ENCODE assay signal across 21 mouse cellular contexts in the genomic region with DNA sequence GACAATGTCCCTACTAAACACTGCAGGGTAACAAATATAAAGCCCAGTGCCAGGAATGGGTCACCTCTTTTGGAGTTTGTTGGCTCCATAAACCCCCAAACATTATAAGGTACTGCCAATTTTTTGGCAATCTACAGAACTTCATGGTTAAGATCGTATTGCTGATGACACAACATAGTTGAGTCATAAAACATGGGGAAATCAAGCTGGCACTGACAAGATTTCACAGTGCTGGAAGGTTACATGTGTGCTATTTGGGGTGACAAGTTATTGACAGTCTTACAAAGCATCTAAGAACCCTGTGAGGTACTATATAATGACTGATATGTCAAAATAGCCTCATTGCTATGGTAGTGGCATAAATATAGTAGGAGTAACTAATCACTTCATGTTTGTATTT. TPM values are rescaled to one million over a fixed set of nuclear protein-coding genes. Genes with fewer than 3 reads are reported as not detected.
DNase-seq lines count a peak whose midpoint lies in the region; ATAC-seq and TF ChIP-seq lines count a peak whose summit lies in the region.
"Had no signal": no experiment of that assay in that cellular context is flagged by ENCODE, and none has a peak within 500 bp of the region (broad histone marks: within the 10 kb centered on the region; RNA-seq: fewer than 3 reads in every experiment).

No protein-coding gene starts in this region.

- DNase-seq in heart, postnatal 25 days (ENCODE audit: low spot score), result no peak
- DNase-seq in 3134 (ENCODE audit: extremely low read depth, insufficient read length, low spot score), result peak; percentile 3
- peak; percentile 62 for DNase-seq in 416B (ENCODE audit: low read depth)
- DNase-seq in adipocyte (ENCODE audit: low spot score), result peak; percentile 57
- DNase-seq in hindbrain, embryonic 14.5 days (ENCODE audit: low spot score), result no peak
- no peak for DNase-seq in left cerebral cortex, adult 2 months (ENCODE audit: extremely low spot score in 1 of 2, low spot score in 2 of 2)
- no peak for DNase-seq in right cerebral cortex, postnatal 10 days (ENCODE audit: low spot score in 2 of 2)
- DNase-seq: adrenal gland, adult 8-10 months; cerebellum, postnatal 36 days; heart, postnatal 36 days; kidney, adult 11 months; kidney, postnatal 36 days; liver, embryonic 13.5 days; lung, adult 2 months; lung, postnatal 10 days; thymus, adult 2 months had no signal

- H3K9ac ChIP-seq in heart, embryonic 13.5 days, result no peak overlapping the region
- H3K9ac ChIP-seq in hindbrain, embryonic 14.5 days, result no peak overlapping the region
- H3K9ac ChIP-seq: heart, embryonic 15.5 days; hindbrain, embryonic 12.5 days; kidney, embryonic 15.5 days; neural tube, embryonic 12.5 days had no signal

- no peak for ATAC-seq in heart, embryonic 13.5 days (ENCODE audit: extremely low read depth, insufficient number of reproducible peaks, low FRiP score, low TSS enrichment)
- ATAC-seq in hindbrain, embryonic 14.5 days (ENCODE audit: low FRiP score), result no peak

- no peaks in the 10 kb centered on the region for H3K9me3 ChIP-seq in heart, embryonic 13.5 days
- H3K9me3 ChIP-seq in hindbrain, embryonic 14.5 days (ENCODE audit: control insufficient read depth, low read length), result no peaks in the 10 kb centered on the region
- H3K9me3 ChIP-seq: heart, embryonic 15.5 days; hindbrain, embryonic 12.5 days; kidney, embryonic 15.5 days; liver, embryonic 13.5 days; neural tube, embryonic 12.5 days had no signal

- H3K36me3 ChIP-seq in heart, embryonic 13.5 days, result no peaks in the 10 kb centered on the region
- no peaks in the 10 kb centered on the region for H3K36me3 ChIP-seq in hindbrain, embryonic 14.5 days (replicated peaks; ENCODE audit: control insufficient read depth, insufficient read depth)
- H3K36me3 ChIP-seq: heart, embryonic 15.5 days; hindbrain, embryonic 12.5 days; kidney, embryonic 15.5 days; liver, embryonic 13.5 days; neural tube, embryonic 12.5 days had no signal

- intact Hi-C loops in heart, postnatal 25 days (cut with DNase I), result no loop called here
- intact Hi-C loops in left cerebral cortex, adult 2 months (cut with DNase I), result loop anchor here (2.0 kb wide), 1 partner anchor 250 kb away; the partner anchor contains the start of gene Mpp1

- H3K4me1 ChIP-seq in heart, embryonic 13.5 days, result no peaks in the 10 kb centered on the region
- no peaks in the 10 kb centered on the region for H3K4me1 ChIP-seq in hindbrain, embryonic 14.5 days (replicated peaks; ENCODE audit: control insufficient read depth, insufficient read depth, low read length)
- H3K4me1 ChIP-seq: heart, embryonic 15.5 days; hindbrain, embryonic 12.5 days; kidney, embryonic 15.5 days; neural tube, embryonic 12.5 days had no signal

- H3K27ac ChIP-seq in heart, embryonic 13.5 days (replicated peaks), result no peak overlapping the region
- H3K27ac ChIP-seq in hindbrain, embryonic 14.5 days, result no peak overlapping the region
- H3K27ac ChIP-seq in left cerebral cortex, adult 2 months, result no peak overlapping the region
- H3K27ac ChIP-seq: hindbrain, embryonic 12.5 days; kidney, embryonic 15.5 days; liver, embryonic 13.5 days; neural tube, embryonic 12.5 days had no signal

- no peaks in the 10 kb centered on the region for H3K27me3 ChIP-seq in heart, embryonic 13.5 days (replicated peaks)
- H3K27me3 ChIP-seq in hindbrain, embryonic 14.5 days (ENCODE audit: control insufficient read depth, insufficient read depth, low read length), result no peaks in the 10 kb centered on the region
- H3K27me3 ChIP-seq: heart, embryonic 15.5 days; hindbrain, embryonic 12.5 days; kidney, embryonic 15.5 days; liver, embryonic 13.5 days; neural tube, embryonic 12.5 days had no signal

- no peak overlapping the region for H3K4me3 ChIP-seq in heart, embryonic 13.5 days
- H3K4me3 ChIP-seq in hindbrain, embryonic 14.5 days (replicated peaks; ENCODE audit: low read length), result no peak overlapping the region
- H3K4me3 ChIP-seq in left cerebral cortex, adult 2 months, result no peak overlapping the region
- H3K4me3 ChIP-seq: hindbrain, embryonic 12.5 days; neural tube, embryonic 12.5 days had no signal

- TF ChIP-seq CTCF in left cerebral cortex, adult 2 months (IDR thresholded peaks at IDR 0.05), result no peak

- WGBS in heart, embryonic 13.5 days, result 78% methylated on average over 1 of the region's 1 CpGs
- 94% methylated on average over 1 of the region's 1 CpGs for WGBS in hindbrain, embryonic 14.5 days

- H3K4me2 ChIP-seq in heart, embryonic 13.5 days, result peak overlapping the region; percentile 65; the same call in 1 of the 2 replicates
- H3K4me2 ChIP-seq in hindbrain, embryonic 14.5 days (replicated peaks), result no peak overlapping the region

RNA-seq across cellular contexts. Expression of gene Fundc2, which starts 1.0 kb away (rescaled TPM):
- 77.7 and 81.1 TPM in 2 replicates for polyA plus RNA-seq in heart, embryonic 13.5 days (2015; fragmentation: Nextera tagmentation; extraction: Ambion mirVana)
- 100 to 1,000 TPM; 155 to 167 TPM for total RNA-seq in heart, postnatal 25 days (2021)
- 37.4 and 42.3 TPM in 2 replicates for polyA plus RNA-seq in hindbrain, embryonic 14.5 days (2014; fragmentation: Nextera tagmentation; extraction: Ambion mirVana)
- total RNA-seq in left cerebral cortex, adult 2 months (2021), result 10 to 100 TPM; 51.6 to 51.8 TPM

RNA-seq across cellular contexts. Expression of gene F8, which starts 1.2 kb away (rescaled TPM):
- polyA plus RNA-seq in heart, embryonic 13.5 days (2015; fragmentation: Nextera tagmentation; extraction: Ambion mirVana), result 1.6 and 2.3 TPM in 2 replicates
- 1 to 10 TPM; 1.2 to 2.0 TPM for total RNA-seq in heart, postnatal 25 days (2021)
- 2.4 and 2.8 TPM in 2 replicates for polyA plus RNA-seq in hindbrain, embryonic 14.5 days (2014; fragmentation: Nextera tagmentation; extraction: Ambion mirVana)
- 1 to 10 TPM; 3.6 TPM for total RNA-seq in left cerebral cortex, adult 2 months (2021)

RNA-seq across cellular contexts. Expression of gene Cmc4, which starts 35.2 kb away (rescaled TPM):
- 17.2 and 18.3 TPM in 2 replicates for polyA plus RNA-seq in heart, embryonic 13.5 days (2015; fragmentation: Nextera tagmentation; extraction: Ambion mirVana)
- 10 to 100 TPM; 11.1 TPM for total RNA-seq in heart, postnatal 25 days (2021)
- polyA plus RNA-seq in hindbrain, embryonic 14.5 days (2014; fragmentation: Nextera tagmentation; extraction: Ambion mirVana), result 22.8 and 29.4 TPM in 2 replicates
- 10 to 100 TPM; 14.1 to 14.4 TPM for total RNA-seq in left cerebral cortex, adult 2 months (2021)

RNA-seq across cellular contexts. Expression of gene Mtcp1, which starts 35.2 kb away (rescaled TPM):
- 5.3 and 5.4 TPM in 2 replicates for polyA plus RNA-seq in heart, embryonic 13.5 days (2015; fragmentation: Nextera tagmentation; extraction: Ambion mirVana)
- 1 to 10 TPM; 2.2 to 3.6 TPM for total RNA-seq in heart, postnatal 25 days (2021)
- 6.2 and 6.5 TPM in 2 replicates for polyA plus RNA-seq in hindbrain, embryonic 14.5 days (2014; fragmentation: Nextera tagmentation; extraction: Ambion mirVana)
- 10 to 100 TPM in 1 of 2 experiments, 1 to 10 TPM in 1; 9.2 to 10.5 TPM for total RNA-seq in left cerebral cortex, adult 2 months (2021)

RNA-seq across cellular contexts. Expression of gene Brcc3, which starts 35.3 kb away (rescaled TPM):
- polyA plus RNA-seq in heart, embryonic 13.5 days (2015; fragmentation: Nextera tagmentation; extraction: Ambion mirVana), result 45.9 and 57.7 TPM in 2 replicates
- 10 to 100 TPM; 22.9 to 29.2 TPM for total RNA-seq in heart, postnatal 25 days (2021)
- polyA plus RNA-seq in hindbrain, embryonic 14.5 days (2014; fragmentation: Nextera tagmentation; extraction: Ambion mirVana), result 39.2 and 48.3 TPM in 2 replicates
- 10 to 100 TPM; 30.9 to 37.1 TPM for total RNA-seq in left cerebral cortex, adult 2 months (2021)

Comparison
In these comparisons a context has a peak if more than half of its experiments do, and no peak if none do; other contexts are left out.
1. DNase-seq: peak in 3134 (single experiment), 416B (single experiment) and adipocyte (single experiment); none in heart, postnatal 25 days (single experiment), hindbrain, embryonic 14.5 days (single experiment), left cerebral cortex, adult 2 months (0 of 2) and right cerebral cortex, postnatal 10 days (0 of 2).